Mouse (Mus musculus) limb, embryonic 15.5 days (tissue): ENCODE measurements at regions not wholly inside any gene's neighbourhood (a gene's known extent, or its start where the extent isn't known, plus 50 kb on each side); places are given as distances from the start of the nearest gene placed in this dataset.
"Not testable (repeated sequence)": the region's sequence is repeated elsewhere in the genome, so short reads cannot be mapped to it uniquely, and the experiment has no call there.

Source experiments
- ATAC-seq: fragments of 200-750 bp; cut with Nextera tagmentation; 2 replicates; pipeline ENCODE4 v1.8.0; 2017; ENCODE audit warnings: low read depth, moderate TSS enrichment; ENCODE audit not compliant: insufficient number of reproducible peaks, low FRiP score, low TSS enrichment
- H3K27ac ChIP-seq: fragments of 300-500 bp; sonication (generic); 2 replicates; pipeline ENCODE4 v1.5.1; 2015; ENCODE audit warnings: moderate library complexity, mild to moderate bottlenecking, inconsistent platforms
- H3K27me3 ChIP-seq: fragments of 300-500 bp; sonication (generic); 2 replicates; pipeline ENCODE4 v1.6.1; 2015; ENCODE audit warnings: inconsistent platforms
- H3K36me3 ChIP-seq: fragments of 300-500 bp; sonication (generic); 2 replicates; pipeline ENCODE4 v1.6.1; 2015; ENCODE audit warnings: inconsistent platforms
- H3K4me1 ChIP-seq: fragments of 300-500 bp; sonication (generic); 2 replicates; pipeline ENCODE4 v1.6.1; 2015; ENCODE audit warnings: inconsistent platforms
- H3K4me2 ChIP-seq: fragments of 300-500 bp; sonication (generic); 2 replicates; pipeline ENCODE4 v1.6.1; 2015; ENCODE audit warnings: mild to moderate bottlenecking, inconsistent platforms
- H3K4me3 ChIP-seq: fragments of 300-500 bp; sonication (generic); 2 replicates; pipeline ENCODE4 v1.5.1; 2015; ENCODE audit warnings: mild to moderate bottlenecking, inconsistent platforms
- H3K9ac ChIP-seq: fragments of 300-500 bp; sonication (generic); 2 replicates; pipeline ENCODE4 v1.6.1; 2015; ENCODE audit warnings: inconsistent platforms
- H3K9me3 ChIP-seq: fragments of 300-500 bp; sonication (generic); 2 replicates; pipeline ENCODE4 v1.6.1; 2016; ENCODE audit warnings: inconsistent platforms
- WGBS: fragments of 180-500 bp; shearing (Covaris S2); methylation state at CpG from one replicate; pipeline ENCODE4 v1.1.7; 2015; 5-methylcytosine and 5-hydroxymethylcytosine counted together

- H3K9ac ChIP-seq: no peak overlapping the region
- no peak overlapping the region for H3K27ac ChIP-seq
- H3K27me3 ChIP-seq: no peaks in the 10 kb centered on the region
- H3K4me2 ChIP-seq: no peak overlapping the region
- no peak for ATAC-seq
- WGBS: 65% methylated on average over 4 of the region's 4 CpGs
- H3K4me3 ChIP-seq: no peak overlapping the region
- H3K36me3 ChIP-seq: no peaks in the 10 kb centered on the region
- no peaks in the 10 kb centered on the region for H3K9me3 ChIP-seq
- H3K4me1 ChIP-seq: no peaks in the 10 kb centered on the region
Observed at GRCm38 (mm10) chr7:116620381-116620780, 116.2 kb downstream of the Nucb2 start.

- Histone ChIP-seq H3K4me3 (no peak overlapping the region), H3K4me1 (no peaks in the 10 kb centered on the region), H3K4me2 (no peak overlapping the region), H3K9me3 (no peaks in the 10 kb centered on the region), H3K27ac (no peak overlapping the region), H3K36me3 (no peaks in the 10 kb centered on the region), H3K27me3 (no peaks in the 10 kb centered on the region), H3K9ac (no peak overlapping the region)
- 57% methylated on average over 3 of the region's 3 CpGs for WGBS
- ATAC-seq: no peak
Observed at GRCm38 (mm10) chr7:116633210-116633609, 129.0 kb downstream of the Nucb2 start.

GRCm38 (mm10) chr7:116644902-116645650 lies 140.9 kb downstream of the Nucb2 start:
- Histone ChIP-seq H3K4me3 (no peak overlapping the region), H3K4me2 (no peak overlapping the region), H3K9ac (no peak overlapping the region), H3K36me3 (no peaks in the 10 kb centered on the region), H3K27ac (no peak overlapping the region), H3K4me1 (no peaks in the 10 kb centered on the region), H3K9me3 (no peaks in the 10 kb centered on the region), H3K27me3 (no peaks in the 10 kb centered on the region)
- 43% methylated on average over 10 of the region's 10 CpGs for WGBS
- no peak for ATAC-seq

- H3K4me2 ChIP-seq: no peak overlapping the region
- H3K4me3 ChIP-seq: no peak overlapping the region
- no peaks in the 10 kb centered on the region for H3K27me3 ChIP-seq
- no peak overlapping the region for H3K9ac ChIP-seq
- no peaks in the 10 kb centered on the region for H3K36me3 ChIP-seq
- H3K4me1 ChIP-seq: no peaks in the 10 kb centered on the region
- H3K9me3 ChIP-seq: no peaks in the 10 kb centered on the region
- WGBS: 16% methylated on average over 10 of the region's 10 CpGs
- no peak for ATAC-seq
- H3K27ac ChIP-seq: no peak overlapping the region
Observed at GRCm38 (mm10) chr7:116654466-116654865, 150.3 kb downstream of the Nucb2 start.

GRCm38 (mm10) chr7:116657040-116657439 lies 152.9 kb downstream of the Nucb2 start:
- 90% methylated on average over 6 of the region's 6 CpGs for WGBS
- not testable (repeated sequence) for H3K4me1 ChIP-seq, H3K27me3 ChIP-seq, H3K9me3 ChIP-seq, H3K27ac ChIP-seq, H3K4me3 ChIP-seq, H3K4me2 ChIP-seq, H3K9ac ChIP-seq, ATAC-seq, H3K36me3 ChIP-seq

- no peaks in the 10 kb centered on the region for H3K4me1 ChIP-seq
- no peaks in the 10 kb centered on the region for H3K36me3 ChIP-seq
- no peak overlapping the region for H3K4me2 ChIP-seq
- no peak overlapping the region for H3K4me3 ChIP-seq
- 94% methylated on average over 15 of the region's 15 CpGs for WGBS
- no peaks in the 10 kb centered on the region for H3K27me3 ChIP-seq
- no peak for ATAC-seq
- no peaks in the 10 kb centered on the region for H3K9me3 ChIP-seq
- H3K27ac ChIP-seq: no peak overlapping the region
- H3K9ac ChIP-seq: no peak overlapping the region
Observed at GRCm38 (mm10) chr7:116665581-116665980, 161.4 kb downstream of the Nucb2 start.

GRCm38 (mm10) chr7:116674199-116675019 lies 170.2 kb downstream of the Nucb2 start:
- no peak overlapping the region for H3K4me2 ChIP-seq
- H3K4me1 ChIP-seq: no peaks in the 10 kb centered on the region
- 49% methylated on average over 16 of the region's 16 CpGs for WGBS

GRCm38 (mm10) chr7:116676696-116677095 lies 172.5 kb downstream of the Nucb2 start:
- Histone ChIP-seq H3K27ac (no peak overlapping the region), H3K4me3 (no peak overlapping the region), H3K9ac (no peak overlapping the region), H3K4me2 (no peak overlapping the region), H3K36me3 (no peaks in the 10 kb centered on the region), H3K4me1 (0 out of 2 replicates have a peak, but pooled peaks cover 8% of the 10 kb centered on the region), H3K27me3 (no peaks in the 10 kb centered on the region), H3K9me3 (no peaks in the 10 kb centered on the region)
- no peak for ATAC-seq
- 72% methylated on average over 1 of the region's 1 CpGs for WGBS

More at GRCm38 (mm10) chr7:116674199-116675019, 170.2 kb downstream of the Nucb2 start:
- no peak overlapping the region for H3K27ac ChIP-seq
- H3K36me3 ChIP-seq: no peaks in the 10 kb centered on the region
- H3K9me3 ChIP-seq: no peaks in the 10 kb centered on the region
- ATAC-seq: no peak
- no peak overlapping the region for H3K9ac ChIP-seq
- H3K4me3 ChIP-seq: no peak overlapping the region
- no peaks in the 10 kb centered on the region for H3K27me3 ChIP-seq

GRCm38 (mm10) chr7:116679195-116679594 lies 175.0 kb downstream of the Nucb2 start:
- H3K4me3 ChIP-seq: no peak overlapping the region
- no peaks in the 10 kb centered on the region for H3K36me3 ChIP-seq
- 80% methylated on average over 4 of the region's 4 CpGs for WGBS
- ATAC-seq: no peak
- no peaks in the 10 kb centered on the region for H3K27me3 ChIP-seq
- H3K9me3 ChIP-seq: no peaks in the 10 kb centered on the region
- no peak overlapping the region for H3K9ac ChIP-seq
- H3K4me2 ChIP-seq: no peak overlapping the region
- 0 out of 2 replicates have a peak, but pooled peaks cover 9% of the 10 kb centered on the region for H3K4me1 ChIP-seq
- H3K27ac ChIP-seq: no peak overlapping the region

- no peak overlapping the region for H3K4me2 ChIP-seq
- no peaks in the 10 kb centered on the region for H3K27me3 ChIP-seq
- H3K27ac ChIP-seq: no peak overlapping the region
- no peak overlapping the region for H3K4me3 ChIP-seq
- 0 out of 2 replicates have a peak, but pooled peaks cover 9% of the 10 kb centered on the region for H3K4me1 ChIP-seq
- WGBS: 77% methylated on average over 3 of the region's 3 CpGs
- H3K9ac ChIP-seq: no peak overlapping the region
- no peaks in the 10 kb centered on the region for H3K36me3 ChIP-seq
- H3K9me3 ChIP-seq: no peaks in the 10 kb centered on the region
- no peak for ATAC-seq
Observed at GRCm38 (mm10) chr7:116680523-116680922, 176.4 kb downstream of the Nucb2 start.

- Histone ChIP-seq H3K4me3 (no peak overlapping the region), H3K9me3 (no peaks in the 10 kb centered on the region), H3K4me2 (no peak overlapping the region), H3K9ac (no peak overlapping the region), H3K36me3 (no peaks in the 10 kb centered on the region), H3K27ac (no peak overlapping the region), H3K4me1 (0 out of 2 replicates have a peak, but pooled peaks cover 9% of the 10 kb centered on the region), H3K27me3 (no peaks in the 10 kb centered on the region)
- 10% methylated on average over 8 of the region's 8 CpGs for WGBS
- ATAC-seq: no peak
Observed at GRCm38 (mm10) chr7:116681268-116681667, 177.1 kb downstream of the Nucb2 start.

- H3K4me1 ChIP-seq: 0 out of 2 replicates have a peak, but pooled peaks cover 4% of the 10 kb centered on the region
- WGBS: 81% methylated on average over 2 of the region's 2 CpGs
Observed at GRCm38 (mm10) chr7:116700409-116700808, 196.2 kb downstream of the Nucb2 start.

More at GRCm38 (mm10) chr7:116700409-116700808, 196.2 kb downstream of the Nucb2 start:
- H3K4me3 ChIP-seq: no peak overlapping the region
- H3K27me3 ChIP-seq: no peaks in the 10 kb centered on the region
- H3K9ac ChIP-seq: no peak overlapping the region
- no peaks in the 10 kb centered on the region for H3K36me3 ChIP-seq
- no peaks in the 10 kb centered on the region for H3K9me3 ChIP-seq
- ATAC-seq: no peak
- no peak overlapping the region for H3K27ac ChIP-seq
- no peak overlapping the region for H3K4me2 ChIP-seq
